Mouse (Mus musculus): ENCODE results near the gene Serpinb12. TPM values are rescaled to one million over a fixed set of nuclear protein-coding genes. Genes with fewer than 3 reads are reported as not detected.

Gene Serpinb12
- not detected for polyA plus RNA-seq (2017; shearing (Covaris generic))

DNA sequence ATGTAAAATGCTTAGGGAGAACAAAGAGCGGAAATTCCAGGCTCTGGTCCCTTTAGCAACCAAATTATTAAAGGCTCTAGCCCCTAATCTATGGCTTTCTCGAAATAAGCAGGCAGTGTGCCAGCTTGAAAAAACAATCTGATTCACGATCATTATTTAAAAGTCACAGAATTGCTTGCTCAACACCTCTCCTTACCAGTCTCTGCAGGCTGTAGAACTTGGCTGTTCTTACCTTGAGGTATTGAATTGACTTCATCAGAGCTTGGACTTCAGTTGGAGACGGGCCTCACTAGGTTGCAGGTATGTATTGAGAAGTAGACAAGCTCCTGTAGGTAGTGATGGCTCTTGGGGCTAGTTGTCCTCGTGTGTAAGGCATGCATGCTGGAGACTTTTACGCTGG lies at the start of gene Serpinb12:
Gene Serpinb12 (plus strand): TSS at position 185 of the 400 bp plus-strand sequence.

DNA sequence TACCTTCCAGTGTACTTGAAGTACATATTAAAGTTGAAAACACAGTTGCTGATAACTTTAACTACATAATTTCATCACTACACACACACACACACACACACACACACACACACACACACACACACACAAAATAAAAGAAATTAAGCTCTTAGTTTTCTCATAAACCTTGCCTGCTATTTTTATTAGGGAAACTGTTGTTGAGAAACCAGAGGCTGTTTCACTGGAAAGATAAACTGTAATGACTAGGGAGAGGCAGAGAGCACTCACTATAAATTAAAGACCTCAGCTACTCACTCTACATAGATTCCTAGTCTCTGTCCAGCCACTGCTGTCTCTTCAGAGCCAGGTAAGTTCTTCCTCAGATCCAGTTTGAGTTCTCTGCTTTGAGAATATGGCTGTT lies 46.4 kb downstream of the Serpinb12 start, which contains the start of gene Serpinb13:
Gene Serpinb13 (plus strand): TSS at position 301 of the 400 bp plus-strand sequence.

Other genes starting within 250 kb of the Serpinb12 start
- 209 TPM for gene Bcl2, start 220.2 kb upstream of the Serpinb12 start, polyA plus RNA-seq (2017; shearing (Covaris generic))
- gene Kdsr, start 174.7 kb upstream of the Serpinb12 start, polyA plus RNA-seq (2017; shearing (Covaris generic)): 36.0 TPM
- gene Vps4b, start 137.7 kb upstream of the Serpinb12 start, polyA plus RNA-seq (2017; shearing (Covaris generic)): 124 TPM
- gene Serpinb5, start 73.3 kb upstream of the Serpinb12 start, polyA plus RNA-seq (2017; shearing (Covaris generic)): not detected
- gene Serpinb13, start 46.5 kb downstream of the Serpinb12 start, polyA plus RNA-seq (2017; shearing (Covaris generic)): not detected
- gene Serpinb3a, start 117.9 kb downstream of the Serpinb12 start, polyA plus RNA-seq (2017; shearing (Covaris generic)): not detected
- gene Serpinb3d, start 149.1 kb downstream of the Serpinb12 start, polyA plus RNA-seq (2017; shearing (Covaris generic)): not detected

Measured in CD4-positive, CD25-positive, alpha-beta regulatory T cell, adult 9 weeks (primary cell).